In the genomic region with DNA sequence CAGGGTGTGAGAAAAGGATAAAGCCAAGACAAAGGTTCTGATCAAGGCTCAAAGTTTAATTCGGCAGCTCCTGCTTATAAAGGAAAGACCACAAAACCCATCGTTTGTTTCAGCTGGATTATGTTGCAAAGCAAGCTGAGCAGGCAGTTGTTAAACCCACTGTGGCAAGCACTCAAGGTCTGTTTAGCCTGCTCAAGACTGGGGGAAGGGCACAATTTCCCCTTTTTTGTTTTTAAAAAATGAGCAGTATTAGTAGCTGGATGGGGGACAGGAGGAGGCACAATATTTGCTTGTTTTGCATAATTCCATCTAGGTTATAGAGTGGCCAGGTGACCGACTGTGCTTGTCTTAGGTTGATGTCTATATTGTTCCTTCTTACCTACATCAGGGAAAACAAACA, we compare ENCODE assay signal across 31 mouse cellular contexts. TPM values are rescaled to one million over a fixed set of nuclear protein-coding genes. Genes with fewer than 3 reads are reported as not detected.
DNase-seq lines count a peak whose midpoint lies in the region; ATAC-seq and TF ChIP-seq lines count a peak whose summit lies in the region.
"Had no signal": no experiment of that assay in that cellular context is flagged by ENCODE, and none has a peak within 500 bp of the region (broad histone marks: within the 10 kb centered on the region; RNA-seq: fewer than 3 reads in every experiment).

No protein-coding gene starts in this region.

- no peak overlapping the region for H3K4me2 ChIP-seq in liver, postnatal 0 days (ENCODE audit: low read depth, low read length)
- no peak overlapping the region for H3K4me2 ChIP-seq in liver, embryonic 12.5 days
- no peak overlapping the region for H3K4me2 ChIP-seq in hindbrain, embryonic 12.5 days (replicated peaks)
- H3K4me2 ChIP-seq: forebrain, embryonic 13.5 days had no signal

- no peak overlapping the region for H3K4me3 ChIP-seq in liver, postnatal 0 days (ENCODE audit: low read depth, low read length)
- H3K4me3 ChIP-seq in liver, embryonic 12.5 days: no peak overlapping the region
- no peak overlapping the region for H3K4me3 ChIP-seq in hindbrain, embryonic 12.5 days
- H3K4me3 ChIP-seq: forebrain, embryonic 13.5 days; heart, embryonic 10.5 days; midbrain, embryonic 10.5 days had no signal

- 38% methylated on average over 3 of the region's 3 CpGs for WGBS in liver, postnatal 0 days (ENCODE audit: insufficient replicate concordance)
- WGBS in liver, embryonic 12.5 days (ENCODE audit: insufficient replicate concordance): 33% methylated on average over 3 of the region's 3 CpGs
- WGBS in hindbrain, embryonic 12.5 days: 79% methylated on average over 3 of the region's 3 CpGs

- no peaks in the 10 kb centered on the region for H3K36me3 ChIP-seq in liver, postnatal 0 days (replicated peaks; ENCODE audit: insufficient read depth, low read length)
- H3K36me3 ChIP-seq in liver, embryonic 12.5 days: no peaks in the 10 kb centered on the region
- H3K36me3 ChIP-seq in hindbrain, embryonic 12.5 days: no peaks in the 10 kb centered on the region
- H3K36me3 ChIP-seq: heart, embryonic 10.5 days; midbrain, embryonic 10.5 days had no signal

- H3K27me3 ChIP-seq in liver, postnatal 0 days (ENCODE audit: insufficient read depth, low read length): no peaks in the 10 kb centered on the region
- no peaks in the 10 kb centered on the region for H3K27me3 ChIP-seq in liver, embryonic 12.5 days (replicated peaks)
- H3K27me3 ChIP-seq in hindbrain, embryonic 12.5 days: no peaks in the 10 kb centered on the region
- H3K27me3 ChIP-seq: forebrain, embryonic 13.5 days had no signal

- H3K4me1 ChIP-seq in liver, postnatal 0 days (ENCODE audit: insufficient read depth): no peaks in the 10 kb centered on the region
- H3K4me1 ChIP-seq in liver, embryonic 12.5 days: no peaks in the 10 kb centered on the region
- no peaks in the 10 kb centered on the region for H3K4me1 ChIP-seq in hindbrain, embryonic 12.5 days
- H3K4me1 ChIP-seq: forebrain, embryonic 13.5 days; heart, embryonic 10.5 days; midbrain, embryonic 10.5 days had no signal

- no peak for TF ChIP-seq EP300 in liver, postnatal 0 days (IDR thresholded peaks at IDR 0.05; ENCODE audit: low read depth)

- H3K27ac ChIP-seq in liver, postnatal 0 days (ENCODE audit: low read depth): 0 out of 2 replicates have a peak overlapping the region, but pooled peaks have one; percentile 22
- H3K27ac ChIP-seq in liver, embryonic 12.5 days: no peak overlapping the region
- H3K27ac ChIP-seq in hindbrain, embryonic 12.5 days: no peak overlapping the region
- H3K27ac ChIP-seq: forebrain, embryonic 13.5 days; heart, embryonic 10.5 days; hindbrain, postnatal 0 days; midbrain, embryonic 10.5 days had no signal

- no peak for DNase-seq in liver, postnatal 0 days
- peak; percentile 39 to 44 for DNase-seq in B cell, adult 2 months
- DNase-seq in kidney, adult 8-10 months: no peak
- DNase-seq: adrenal gland, postnatal 36 days; cerebellum, adult 8-10 months; cerebellum, postnatal 36 days; gastrocnemius, postnatal 36 days; heart, postnatal 4 days; kidney, postnatal 4 days; lung, postnatal 10 days; thymus, postnatal 14 days had no signal

- H3K9me3 ChIP-seq in liver, postnatal 0 days (ENCODE audit: low read length): peaks cover 2% of the 10 kb centered on the region; the same call in 1 of the 2 replicates
- 0 out of 2 replicates have a peak, but pooled peaks cover 8% of the 10 kb centered on the region for H3K9me3 ChIP-seq in liver, embryonic 12.5 days (replicated peaks)
- peaks cover 6% of the 10 kb centered on the region; the same call in 1 of the 2 replicates for H3K9me3 ChIP-seq in hindbrain, embryonic 12.5 days (replicated peaks)
- H3K9me3 ChIP-seq: heart, embryonic 10.5 days had no signal

- H3K9ac ChIP-seq in liver, postnatal 0 days (replicated peaks): no peak overlapping the region
- no peak overlapping the region for H3K9ac ChIP-seq in liver, embryonic 12.5 days
- H3K9ac ChIP-seq in hindbrain, embryonic 12.5 days: no peak overlapping the region
- H3K9ac ChIP-seq: forebrain, embryonic 13.5 days had no signal

- peak; percentile 21; the same call in 1 of the 2 replicates for ATAC-seq in liver, postnatal 0 days
- ATAC-seq in liver, embryonic 12.5 days: no peak
- ATAC-seq in common myeloid progenitor, adult 5-6 weeks (replicated peaks; ENCODE audit: low read depth, poor library complexity, severe bottlenecking): peak; percentile 52; the same call in 1 of the 2 replicates
- peak; percentile 61; the same call in 1 of the 2 replicates for ATAC-seq in neutrophil, adult 5-6 weeks (ENCODE audit: extremely low read depth, insufficient number of reproducible peaks, low FRiP score, poor library complexity, severe bottlenecking)
- no peak for ATAC-seq in hindbrain, embryonic 12.5 days (ENCODE audit: low FRiP score)
- ATAC-seq: forebrain, embryonic 13.5 days; hindbrain, postnatal 0 days; intestine, postnatal 0 days had no signal

- TF ChIP-seq CTCF in liver, postnatal 0 days (IDR thresholded peaks at IDR 0.05; ENCODE audit: low read depth): no peak

RNA-seq across cellular contexts. Expression of a gene that starts 1.9 kb away (rescaled TPM):
- polyA plus RNA-seq in liver, postnatal 0 days (2015; fragmentation: Nextera tagmentation; extraction: Ambion mirVana): 14.2 and 14.6 TPM in 2 replicates
- 2.7 and 3.3 TPM in 2 replicates for polyA plus RNA-seq in liver, embryonic 12.5 days (2016; fragmentation: Nextera tagmentation; extraction: Ambion mirVana)
- total RNA-seq in common myeloid progenitor, adult 5-6 weeks (2017): 117 and 140 TPM in 2 replicates
- total RNA-seq in neutrophil, adult 5-6 weeks (2017): 59.1 and 63.0 TPM in 2 replicates
- 0.38 and 0.40 TPM in 2 replicates for polyA plus RNA-seq in hindbrain, embryonic 12.5 days (2016; fragmentation: Nextera tagmentation; extraction: Ambion mirVana)
- total RNA-seq: hindbrain, postnatal 0 days had no signal
- polyA plus RNA-seq: C2C12 had no signal

RNA-seq across cellular contexts. Expression of a gene that starts 12.8 kb away (rescaled TPM):
- not detected in 2 replicates for polyA plus RNA-seq in liver, postnatal 0 days (2015; fragmentation: Nextera tagmentation; extraction: Ambion mirVana)
- not detected in 2 replicates for polyA plus RNA-seq in liver, embryonic 12.5 days (2016; fragmentation: Nextera tagmentation; extraction: Ambion mirVana)
- 0.14 TPM in 1 of 2 replicates, not detected in the other for total RNA-seq in common myeloid progenitor, adult 5-6 weeks (2017)
- total RNA-seq in neutrophil, adult 5-6 weeks (2017): 0.37 TPM in 1 of 2 replicates, not detected in the other
- polyA plus RNA-seq in hindbrain, embryonic 12.5 days (2016; fragmentation: Nextera tagmentation; extraction: Ambion mirVana): not detected in 2 replicates
- total RNA-seq: adrenal gland, postnatal 36 days; gastrocnemius, adult 18-20 months; gastrocnemius, postnatal 36 days; heart, postnatal 4 days; hindbrain, postnatal 0 days; left cerebral cortex, adult 18-20 months; left cerebral cortex, postnatal 36 days had no signal
- polyA plus RNA-seq: C2C12; embryonic facial prominence, embryonic 14.5 days; forebrain, embryonic 13.5 days; heart, embryonic 10.5 days; heart, embryonic 16.5 days; hindbrain, postnatal 0 days; intestine, postnatal 0 days; kidney, embryonic 16.5 days; limb, embryonic 14.5 days; liver, embryonic 16.5 days; midbrain, embryonic 10.5 days; small intestine, adult 2 months had no signal

RNA-seq across cellular contexts. Expression of a gene that starts 41.3 kb away (rescaled TPM):
- 0.11 TPM in 1 of 2 replicates, not detected in the other for polyA plus RNA-seq in liver, postnatal 0 days (2015; fragmentation: Nextera tagmentation; extraction: Ambion mirVana)
- polyA plus RNA-seq in liver, embryonic 12.5 days (2016; fragmentation: Nextera tagmentation; extraction: Ambion mirVana): not detected in 2 replicates
- total RNA-seq in common myeloid progenitor, adult 5-6 weeks (2017): not detected in 2 replicates
- total RNA-seq in neutrophil, adult 5-6 weeks (2017): 1.2 and 1.7 TPM in 2 replicates
- 0.17 TPM in 1 of 2 replicates, not detected in the other for polyA plus RNA-seq in hindbrain, embryonic 12.5 days (2016; fragmentation: Nextera tagmentation; extraction: Ambion mirVana)
- total RNA-seq: adrenal gland, postnatal 36 days; gastrocnemius, adult 18-20 months; gastrocnemius, postnatal 36 days; left cerebral cortex, adult 18-20 months; left cerebral cortex, postnatal 36 days; monocyte, adult 5-6 weeks had no signal
- polyA plus RNA-seq: C2C12; liver, embryonic 16.5 days; midbrain, embryonic 10.5 days; small intestine, adult 2 months had no signal

RNA-seq across cellular contexts. Expression of a gene that starts 52.7 kb away (rescaled TPM):
- 53.8 and 56.0 TPM in 2 replicates for polyA plus RNA-seq in liver, postnatal 0 days (2015; fragmentation: Nextera tagmentation; extraction: Ambion mirVana)
- 31.9 and 32.7 TPM in 2 replicates for polyA plus RNA-seq in liver, embryonic 12.5 days (2016; fragmentation: Nextera tagmentation; extraction: Ambion mirVana)
- 2.4 and 5.3 TPM in 2 replicates for total RNA-seq in common myeloid progenitor, adult 5-6 weeks (2017)
- 32.7 and 39.8 TPM in 2 replicates for total RNA-seq in neutrophil, adult 5-6 weeks (2017)
- polyA plus RNA-seq in hindbrain, embryonic 12.5 days (2016; fragmentation: Nextera tagmentation; extraction: Ambion mirVana): 4.8 TPM in 2 replicates
- total RNA-seq: gastrocnemius, adult 18-20 months; gastrocnemius, postnatal 36 days had no signal
- polyA plus RNA-seq: C2C12 had no signal

Comparison
In these comparisons a context has a peak if more than half of its experiments do, and no peak if none do; other contexts are left out.
1. ATAC-seq: peak in liver, postnatal 0 days (single experiment), common myeloid progenitor, adult 5-6 weeks (single experiment) and neutrophil, adult 5-6 weeks (single experiment); none in liver, embryonic 12.5 days (single experiment) and hindbrain, embryonic 12.5 days (single experiment).
2. DNase-seq: peak in B cell, adult 2 months (2 of 2); none in liver, postnatal 0 days (single experiment) and kidney, adult 8-10 months (0 of 2).